Comparison of ENCODE assay signal across 10 mouse cellular contexts in genomic region chr12:24644125-24644571, GRCm38 (mm10). TPM values are rescaled to one million over a fixed set of nuclear protein-coding genes. Genes with fewer than 3 reads are reported as not detected.
DNase-seq lines count a peak whose midpoint lies in the region; ATAC-seq and TF ChIP-seq lines count a peak whose summit lies in the region.
"Had no signal": no experiment of that assay in that cellular context is flagged by ENCODE, and none has a peak within 500 bp of the region (broad histone marks: within the 10 kb centered on the region; RNA-seq: fewer than 3 reads in every experiment).

No protein-coding gene starts in this region.

- H3K4me3 ChIP-seq in kidney, adult 2 months (ENCODE audit: insufficient read depth, low read depth, low read length), result no peak overlapping the region
- H3K4me3 ChIP-seq in intestine, embryonic 16.5 days (ENCODE audit: low read length), result no peak overlapping the region

- TF ChIP-seq CTCF in kidney, adult 2 months (conservative IDR thresholded peaks at IDR 0.05; ENCODE audit: insufficient read depth, insufficient read length, low read depth, low read length), result no peak

- H3K9me3 ChIP-seq in intestine, embryonic 16.5 days (ENCODE audit: control insufficient read depth, low read length), result no peaks in the 10 kb centered on the region

- peak; percentile 63 for DNase-seq in kidney, adult 2 months
- DNase-seq in kidney, postnatal 10 days, result no peak
- DNase-seq in c-Kit-negative CD71-positive TER-119-positive erythroid progenitor cells, embryonic 14.5 days (ENCODE audit: low read depth, low spot score), result peak; percentile 72
- no peak for DNase-seq in layer of hippocampus, adult 9-11 months
- DNase-seq in left cerebral cortex, adult 18-20 months (ENCODE audit: low spot score in 2 of 2), result no peak
- DNase-seq in layer of hippocampus, postnatal 36 days, result no peak
- DNase-seq: midbrain, embryonic 14.5 days had no signal

- 5% methylated on average over 1 of the region's 1 CpGs for WGBS in kidney, adult 2 months
- 40% methylated on average over 1 of the region's 1 CpGs for WGBS in intestine, embryonic 16.5 days

- no peaks in the 10 kb centered on the region for H3K27me3 ChIP-seq in kidney, adult 2 months (replicated peaks; ENCODE audit: control insufficient read depth, insufficient read depth, low read length)
- H3K27me3 ChIP-seq in intestine, embryonic 16.5 days (replicated peaks; ENCODE audit: control insufficient read depth, insufficient read depth, low read length), result no peaks in the 10 kb centered on the region

- H3K4me2 ChIP-seq in intestine, embryonic 16.5 days (ENCODE audit: low read depth, low read length), result no peak overlapping the region
- H3K4me2 ChIP-seq: hindbrain, embryonic 14.5 days had no signal

- no peak for TF ChIP-seq POLR2A in kidney, adult 2 months (IDR thresholded peaks at IDR 0.05; ENCODE audit: low read depth, low read length)

- H3K36me3 ChIP-seq in kidney, adult 2 months (ENCODE audit: control insufficient read depth, insufficient read depth, low read length), result no peaks in the 10 kb centered on the region
- no peaks in the 10 kb centered on the region for H3K36me3 ChIP-seq in intestine, embryonic 16.5 days (ENCODE audit: control insufficient read depth, insufficient read depth, low read length)

- ATAC-seq in intestine, embryonic 16.5 days, result peak; percentile 62
- peak; percentile 61 for ATAC-seq in neutrophil, adult 5-6 weeks (ENCODE audit: extremely low read depth, insufficient number of reproducible peaks, low FRiP score, poor library complexity, severe bottlenecking)

- H3K27ac ChIP-seq in kidney, adult 2 months (ENCODE audit: insufficient read depth, low read depth, low read length), result no peak overlapping the region
- H3K27ac ChIP-seq in intestine, embryonic 16.5 days (ENCODE audit: low read length), result no peak overlapping the region
- H3K27ac ChIP-seq: hindbrain, embryonic 14.5 days had no signal

- H3K9ac ChIP-seq in intestine, embryonic 16.5 days (ENCODE audit: low read depth, low read length), result no peak overlapping the region
- H3K9ac ChIP-seq: hindbrain, embryonic 14.5 days had no signal

- H3K4me1 ChIP-seq in kidney, adult 2 months (ENCODE audit: control insufficient read depth, insufficient read depth, low read length), result peaks cover 18% of the 10 kb centered on the region
- H3K4me1 ChIP-seq in intestine, embryonic 16.5 days (ENCODE audit: control insufficient read depth, insufficient read depth, low read length), result no peaks in the 10 kb centered on the region

RNA-seq across cellular contexts. Expression of gene Klf11, which starts 6.9 kb away (rescaled TPM):
- polyA plus RNA-seq in kidney, adult 2 months (2012; rRNA removed), result 8.4 and 8.5 TPM in 2 replicates
- polyA plus RNA-seq in intestine, embryonic 16.5 days (2015; fragmentation: Nextera tagmentation; extraction: Ambion mirVana), result 8.1 and 10.0 TPM in 2 replicates
- total RNA-seq in neutrophil, adult 5-6 weeks (2017), result 28.2 and 29.6 TPM in 2 replicates
- total RNA-seq in left cerebral cortex, adult 18-20 months (2021), result 1 to 10 TPM; 5.7 to 5.9 TPM
- total RNA-seq in layer of hippocampus, postnatal 36 days (2021), result 1 to 10 TPM; 3.4 to 3.9 TPM

RNA-seq across cellular contexts. Expression of gene Cys1, which starts 37.5 kb away (rescaled TPM):
- 71.1 and 93.2 TPM in 2 replicates for polyA plus RNA-seq in kidney, adult 2 months (2012; rRNA removed)
- 1.4 and 2.1 TPM in 2 replicates for polyA plus RNA-seq in intestine, embryonic 16.5 days (2015; fragmentation: Nextera tagmentation; extraction: Ambion mirVana)
- not detected in 2 replicates for total RNA-seq in neutrophil, adult 5-6 weeks (2017)
- 10 to 100 TPM; 18.0 to 19.7 TPM for total RNA-seq in left cerebral cortex, adult 18-20 months (2021)
- 10 to 100 TPM; 30.9 to 39.8 TPM for total RNA-seq in layer of hippocampus, postnatal 36 days (2021)

Comparison
In these comparisons a context has a peak if more than half of its experiments do, and no peak if none do; other contexts are left out.
1. DNase-seq: peak in kidney, adult 2 months (single experiment) and c-Kit-negative CD71-positive TER-119-positive erythroid progenitor cells, embryonic 14.5 days (single experiment); none in kidney, postnatal 10 days (single experiment), layer of hippocampus, adult 9-11 months (single experiment), left cerebral cortex, adult 18-20 months (0 of 2) and layer of hippocampus, postnatal 36 days (0 of 2).
2. RNA of gene Cys1, which starts 37.5 kb away (total RNA-seq): 30.9 to 39.8 TPM in layer of hippocampus, postnatal 36 days and 18.0 to 19.7 TPM in left cerebral cortex, adult 18-20 months; not detected in neutrophil, adult 5-6 weeks; every median in the first group is over 10 times any median in the second.